Mouse (Mus musculus) hindbrain, embryonic 15.5 days (tissue): ENCODE data around the gene Vmp1. TPM values are rescaled to one million over a fixed set of nuclear protein-coding genes. Genes with fewer than 3 reads are reported as not detected.

Experiments
- ATAC-seq: fragments of 200-750 bp; cut with Nextera tagmentation; 2 replicates; pipeline ENCODE4 v1.8.0; 2017; ENCODE audit warnings: low read depth, moderate number of reproducible peaks, moderate TSS enrichment; ENCODE audit not compliant: low FRiP score
- H3K27ac ChIP-seq: fragments of 300-500 bp; sonication (generic); replicated peaks from 2 replicates; pipeline ENCODE4 v1.5.1; 2015; ENCODE audit warnings: mild to moderate bottlenecking, inconsistent platforms
- H3K27me3 ChIP-seq: fragments of 300-500 bp; sonication (generic); 2 replicates; pipeline ENCODE4 v1.6.1; 2015; ENCODE audit warnings: control low read depth, inconsistent platforms
- H3K36me3 ChIP-seq: fragments of 300-500 bp; sonication (generic); 2 replicates; pipeline ENCODE4 v1.6.1; 2015; ENCODE audit warnings: control low read depth, inconsistent platforms
- H3K4me1 ChIP-seq: fragments of 300-500 bp; sonication (generic); replicated peaks from 2 replicates; pipeline ENCODE4 v1.6.1; 2015; ENCODE audit warnings: control low read depth, inconsistent platforms
- H3K4me2 ChIP-seq: fragments of 300-500 bp; sonication (generic); 2 replicates; pipeline ENCODE4 v1.6.1; 2015; ENCODE audit warnings: moderate library complexity, mild to moderate bottlenecking, inconsistent platforms
- H3K4me3 ChIP-seq: fragments of 300-500 bp; sonication (generic); 2 replicates; pipeline ENCODE4 v1.5.1; 2015; ENCODE audit warnings: mild to moderate bottlenecking, inconsistent platforms
- H3K9ac ChIP-seq: fragments of 300-500 bp; sonication (generic); 2 replicates; pipeline ENCODE4 v1.6.1; 2015; ENCODE audit warnings: inconsistent platforms
- H3K9me3 ChIP-seq: fragments of 300-500 bp; sonication (generic); 2 replicates; pipeline ENCODE4 v1.6.1; 2016; ENCODE audit warnings: control low read depth, inconsistent platforms
- WGBS: fragments of 180-500 bp; shearing (Covaris S2); methylation state at CpG from one replicate; pipeline ENCODE4 v1.1.7; 2015; 5-methylcytosine and 5-hydroxymethylcytosine counted together
- polyA plus RNA-seq: library from polyadenylated mRNA; unstranded; fragments of >200 nt; fragmentation: Nextera tagmentation; extraction: Ambion mirVana; gene quantifications from 2 replicates; pipeline ENCODE4 v1.2.1, GENCODE M21; 2015

The Vmp1 gene
- polyA plus RNA-seq, 1 experiment from 2014 or later, result 114 TPM

- Histone ChIP-seq H3K4me2 (no peak overlapping the region), H3K9ac (no peak overlapping the region), H3K27ac (no peak overlapping the region), H3K4me3 (no peak overlapping the region), H3K9me3 (no peaks in the 10 kb centered on the region), H3K36me3 (peaks cover 12% of the 10 kb centered on the region), H3K4me1 (no peaks in the 10 kb centered on the region), H3K27me3 (no peaks in the 10 kb centered on the region)
- WGBS, result 95% methylated on average over 2 of the region's 2 CpGs
- no peak for ATAC-seq
Observed at GRCm38 (mm10) chr11:86606621-86607339, 76.9 kb downstream of the Vmp1 start.

- Histone ChIP-seq H3K9ac (no peak overlapping the region), H3K36me3 (peaks cover 12% of the 10 kb centered on the region), H3K9me3 (no peaks in the 10 kb centered on the region), H3K4me1 (no peaks in the 10 kb centered on the region), H3K4me3 (no peak overlapping the region), H3K27ac (no peak overlapping the region), H3K27me3 (no peaks in the 10 kb centered on the region), H3K4me2 (no peak overlapping the region)
- no peak for ATAC-seq
- WGBS, result 90% methylated on average over 5 of the region's 5 CpGs
Observed at GRCm38 (mm10) chr11:86604732-86605520, 78.7 kb downstream of the Vmp1 start.

DNA sequence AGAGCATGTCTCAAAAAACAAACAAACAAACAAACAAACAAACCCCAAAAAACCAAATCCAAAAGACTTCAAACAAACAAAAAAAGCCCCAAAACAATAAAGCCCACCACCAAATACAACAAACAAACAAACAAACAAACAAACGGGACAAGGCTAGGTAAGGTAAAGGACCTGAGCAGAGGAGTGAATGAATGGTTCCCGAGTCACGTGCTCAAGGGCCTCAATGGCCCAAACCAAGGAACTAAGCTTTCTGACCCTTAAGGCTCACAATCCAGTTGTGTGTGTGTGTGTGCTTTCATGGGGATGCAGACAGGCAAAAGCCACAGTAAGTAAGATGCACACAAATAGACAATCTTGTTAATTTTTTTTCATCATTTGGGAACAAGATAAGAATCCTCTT, 79.3 kb downstream of the Vmp1 start:
- H3K27ac ChIP-seq, result no peak overlapping the region
- H3K36me3 ChIP-seq, result peaks cover 12% of the 10 kb centered on the region
- H3K4me2 ChIP-seq, result no peak overlapping the region
- H3K4me1 ChIP-seq, result no peaks in the 10 kb centered on the region
- no peak for ATAC-seq
- H3K9ac ChIP-seq, result no peak overlapping the region
- H3K4me3 ChIP-seq, result no peak overlapping the region
- H3K9me3 ChIP-seq, result no peaks in the 10 kb centered on the region
- 96% methylated on average over 3 of the region's 3 CpGs for WGBS
- no peaks in the 10 kb centered on the region for H3K27me3 ChIP-seq

DNA sequence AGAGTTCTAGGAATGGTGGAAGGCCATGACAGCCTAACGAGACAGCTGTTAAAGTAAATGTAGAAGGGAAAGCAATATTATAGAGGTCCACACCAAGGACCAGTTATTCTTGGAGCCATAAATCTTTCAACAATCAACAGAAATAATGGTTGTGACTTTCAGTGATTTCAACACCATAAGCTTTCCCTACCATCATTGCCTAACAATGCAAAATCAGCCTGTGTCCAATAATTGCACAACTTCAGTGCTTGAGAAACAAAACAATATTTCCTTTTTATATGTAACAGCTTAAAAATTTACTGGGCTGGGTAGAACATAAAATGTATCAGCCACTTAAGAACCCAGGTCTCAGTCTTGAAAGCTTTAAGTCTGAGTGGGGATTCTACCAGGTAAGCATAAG, 79.9 kb downstream of the Vmp1 start:
- Histone ChIP-seq H3K36me3 (peaks cover 12% of the 10 kb centered on the region), H3K9ac (no peak overlapping the region), H3K27me3 (no peaks in the 10 kb centered on the region), H3K4me3 (no peak overlapping the region), H3K4me1 (no peaks in the 10 kb centered on the region), H3K4me2 (no peak overlapping the region), H3K27ac (no peak overlapping the region), H3K9me3 (no peaks in the 10 kb centered on the region)
- WGBS, result 95% methylated on average over 1 of the region's 1 CpGs
- no peak for ATAC-seq

GRCm38 (mm10) chr11:86602116-86602515, 81.5 kb downstream of the Vmp1 start:
- no peak overlapping the region for H3K4me2 ChIP-seq
- no peak overlapping the region for H3K9ac ChIP-seq
- H3K4me1 ChIP-seq, result no peaks in the 10 kb centered on the region
- no peaks in the 10 kb centered on the region for H3K27me3 ChIP-seq
- H3K36me3 ChIP-seq, result peaks cover 12% of the 10 kb centered on the region
- ATAC-seq, result no peak
- 76% methylated on average over 3 of the region's 3 CpGs for WGBS
- no peak overlapping the region for H3K4me3 ChIP-seq
- H3K9me3 ChIP-seq, result no peaks in the 10 kb centered on the region
- H3K27ac ChIP-seq, result no peak overlapping the region

DNA sequence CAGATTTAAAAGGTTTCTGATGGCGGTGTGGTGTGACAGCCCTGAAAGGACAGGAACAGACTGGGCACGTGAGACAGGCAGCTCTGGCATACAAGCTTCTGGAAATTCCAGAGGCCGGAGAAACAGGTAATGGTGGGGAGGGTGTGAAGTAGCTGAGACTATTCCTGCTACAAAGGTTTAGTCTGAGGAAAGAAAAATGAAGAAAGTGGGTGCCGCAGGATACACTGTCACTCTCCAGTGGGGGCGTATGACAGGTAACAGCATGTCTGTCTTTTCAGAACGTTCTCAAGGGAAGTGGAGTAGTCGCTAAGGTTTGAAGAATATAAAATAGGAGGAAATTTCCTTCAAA, 83.5 kb downstream of the Vmp1 start:
- no peak overlapping the region for H3K27ac ChIP-seq
- no peak overlapping the region for H3K9ac ChIP-seq
- no peak overlapping the region for H3K4me2 ChIP-seq
- WGBS, result 97% methylated on average over 7 of the region's 7 CpGs
- H3K4me1 ChIP-seq, result no peaks in the 10 kb centered on the region
- ATAC-seq, result no peak
- no peak overlapping the region for H3K4me3 ChIP-seq
- no peaks in the 10 kb centered on the region for H3K27me3 ChIP-seq
- no peaks in the 10 kb centered on the region for H3K36me3 ChIP-seq
- no peaks in the 10 kb centered on the region for H3K9me3 ChIP-seq

GRCm38 (mm10) chr11:86599378-86600208, 84.0 kb downstream of the Vmp1 start:
- Histone ChIP-seq H3K4me3 (no peak overlapping the region), H3K9me3 (no peaks in the 10 kb centered on the region), H3K4me1 (no peaks in the 10 kb centered on the region), H3K27me3 (no peaks in the 10 kb centered on the region), H3K27ac (no peak overlapping the region), H3K4me2 (no peak overlapping the region), H3K36me3 (no peaks in the 10 kb centered on the region), H3K9ac (no peak overlapping the region)
- WGBS, result 76% methylated on average over 4 of the region's 4 CpGs
- no peak for ATAC-seq

GRCm38 (mm10) chr11:86598572-86598971, 85.1 kb downstream of the Vmp1 start:
- Histone ChIP-seq H3K4me3 (no peak overlapping the region), H3K4me2 (no peak overlapping the region), H3K9ac (no peak overlapping the region), H3K27me3 (no peaks in the 10 kb centered on the region), H3K36me3 (no peaks in the 10 kb centered on the region), H3K4me1 (0 out of 2 replicates have a peak, but pooled peaks cover 3% of the 10 kb centered on the region), H3K27ac (no peak overlapping the region), H3K9me3 (no peaks in the 10 kb centered on the region)
- no peak for ATAC-seq
- WGBS, result 97% methylated on average over 1 of the region's 1 CpGs

GRCm38 (mm10) chr11:86598154-86598553, 85.5 kb downstream of the Vmp1 start:
- Histone ChIP-seq H3K4me3 (no peak overlapping the region), H3K36me3 (no peaks in the 10 kb centered on the region), H3K9ac (no peak overlapping the region), H3K27me3 (no peaks in the 10 kb centered on the region), H3K9me3 (no peaks in the 10 kb centered on the region), H3K4me1 (0 out of 2 replicates have a peak, but pooled peaks cover 5% of the 10 kb centered on the region), H3K27ac (no peak overlapping the region), H3K4me2 (no peak overlapping the region)
- ATAC-seq, result no peak
- WGBS, result 90% methylated on average over 5 of the region's 5 CpGs

- 95% methylated on average over 3 of the region's 3 CpGs for WGBS
- no peak for ATAC-seq
Observed at GRCm38 (mm10) chr11:86596976-86597375, 86.7 kb downstream of the Vmp1 start.

GRCm38 (mm10) chr11:86596187-86596960, 87.3 kb downstream of the Vmp1 start:
- H3K4me1 ChIP-seq, result 0 out of 2 replicates have a peak, but pooled peaks cover 5% of the 10 kb centered on the region
- no peak overlapping the region for H3K9ac ChIP-seq
- no peak for ATAC-seq
- H3K4me3 ChIP-seq, result no peak overlapping the region
- H3K27ac ChIP-seq, result no peak overlapping the region
- H3K36me3 ChIP-seq, result no peaks in the 10 kb centered on the region
- 83% methylated on average over 7 of the region's 7 CpGs for WGBS
- H3K9me3 ChIP-seq, result no peaks in the 10 kb centered on the region
- no peak overlapping the region for H3K4me2 ChIP-seq
- no peaks in the 10 kb centered on the region for H3K27me3 ChIP-seq

More at GRCm38 (mm10) chr11:86596976-86597375, 86.7 kb downstream of the Vmp1 start:
- no peak overlapping the region for H3K27ac ChIP-seq
- H3K4me3 ChIP-seq, result no peak overlapping the region
- no peaks in the 10 kb centered on the region for H3K36me3 ChIP-seq
- no peak overlapping the region for H3K4me2 ChIP-seq
- H3K27me3 ChIP-seq, result no peaks in the 10 kb centered on the region
- H3K4me1 ChIP-seq, result 0 out of 2 replicates have a peak, but pooled peaks cover 5% of the 10 kb centered on the region
- no peaks in the 10 kb centered on the region for H3K9me3 ChIP-seq
- H3K9ac ChIP-seq, result no peak overlapping the region
